Mouse (Mus musculus): Measurements from ENCODE around the gene Ipo11.

- peak; percentile 75; the same call in 1 of the 2 replicates for TF ChIP-seq POLR2A (IDR thresholded peaks at IDR 0.05; ENCODE audit: borderline replicate concordance, control insufficient read depth, low read depth, low read length)
- TF ChIP-seq CTCF (IDR thresholded peaks at IDR 0.05; ENCODE audit: control insufficient read depth, insufficient read depth, low read length), result no peak
Measured at GRCm38 (mm10) chr13:106936256-106937137, at the start of gene Ipo11.
